Mouse (Mus musculus) erythroblast, embryonic 14.5 days (primary cell): ENCODE measurements at regions not wholly inside any gene's neighbourhood (a gene's known extent, or its start where the extent isn't known, plus 50 kb on each side); places are given as distances from the start of the nearest gene placed in this dataset.

Source experiments
- GATA1 ChIP-seq: IDR thresholded peaks from 2 replicates; pipeline ENCODE4 v1.6.1; 2012; ENCODE audit warnings: low read length, inconsistent platforms, mixed read lengths
- TAL1 ChIP-seq: IDR thresholded peaks from 3 replicates; pipeline ENCODE4 v1.6.1; 2012; ENCODE audit warnings: low read length, inconsistent platforms, mixed read lengths

DNA sequence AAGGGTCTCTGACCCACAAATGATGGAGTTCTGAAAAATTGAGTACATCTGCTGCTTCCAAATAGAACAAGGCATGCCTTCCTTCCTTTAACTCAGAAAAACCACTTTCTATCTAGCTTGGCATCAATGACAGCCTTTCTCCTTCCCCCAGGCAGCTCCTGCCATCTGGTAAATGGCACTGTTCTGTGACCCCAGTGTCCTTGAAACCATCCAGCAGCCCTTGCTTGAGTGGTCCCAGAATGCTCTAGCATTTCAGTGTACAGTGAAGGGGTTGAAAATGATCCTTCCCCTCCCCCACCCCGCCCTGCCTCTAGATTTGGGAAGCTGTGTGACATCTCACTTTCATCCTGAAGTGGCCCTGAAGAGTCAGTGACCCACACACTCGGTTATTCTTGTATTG lies 152.3 kb downstream of the Gm9817 start:
- TF ChIP-seq GATA1: no peak
- no peak for TF ChIP-seq TAL1
